ENCODE assay signal across 14 mouse cellular contexts in genomic region chr6:5078009-5078408, GRCm38 (mm10).
"Had no signal": no experiment of that assay in that cellular context is flagged by ENCODE, and none has a peak within 500 bp of the region (broad histone marks: within the 10 kb centered on the region; RNA-seq: fewer than 3 reads in every experiment).

No protein-coding gene starts in this region.

- DNase-seq: kidney, adult 8-10 months; kidney, postnatal 4 days; left cerebral cortex, postnatal 4 days; liver, embryonic 13.5 days; lung, embryonic 14.5 days; midbrain, embryonic 14.5 days; thymus, adult 2 months; thymus, postnatal 14 days; thymus, postnatal 4 days had no signal

- H3K36me3 ChIP-seq: limb, embryonic 13.5 days had no signal

- H3K27me3 ChIP-seq: kidney, embryonic 15.5 days; limb, embryonic 13.5 days; liver, embryonic 13.5 days had no signal

- H3K4me3 ChIP-seq: kidney, embryonic 15.5 days; limb, embryonic 13.5 days; liver, embryonic 13.5 days had no signal

- H3K9me3 ChIP-seq: kidney, embryonic 15.5 days; limb, embryonic 13.5 days; liver, embryonic 13.5 days had no signal

- H3K4me2 ChIP-seq: kidney, embryonic 15.5 days; limb, embryonic 13.5 days; liver, embryonic 13.5 days; lung, embryonic 14.5 days had no signal

- H3K27ac ChIP-seq: kidney, embryonic 15.5 days; limb, embryonic 13.5 days; liver, embryonic 13.5 days; macrophage; stomach, postnatal 0 days had no signal

- ATAC-seq: lung, postnatal 0 days had no signal

- H3K9ac ChIP-seq: kidney, embryonic 15.5 days; limb, embryonic 13.5 days; liver, embryonic 13.5 days; lung, embryonic 14.5 days had no signal
